9 mouse cellular contexts compared by ENCODE assay signal in genomic region chr17:46320492-46320891, GRCm38 (mm10).
"Had no signal": no experiment of that assay in that cellular context is flagged by ENCODE, and none has a peak within 500 bp of the region (broad histone marks: within the 10 kb centered on the region; RNA-seq: fewer than 3 reads in every experiment).

No protein-coding gene starts in this region.

- DNase-seq: layer of hippocampus, adult 9-11 months; liver; liver, postnatal 0 days; lung, postnatal 14 days; lung, postnatal 4 days; midbrain, embryonic 14.5 days; thymus, adult 2 months; thymus, postnatal 14 days; thymus, postnatal 4 days had no signal
